Mouse (Mus musculus) thymus, postnatal 4 days (tissue): ENCODE measurements around the gene Sugt1.

ENCODE experiments used
- DNase-seq: peaks from one replicate; pipeline ENCODE4 v3.0.0; 2021

Gene Sugt1

GRCm38 (mm10) chr14:79587139-79587851 lies at the start of gene Sugt1:
Sugt1 (plus strand) TSS chr14:79587691.
- DNase-seq = peak; percentile 97

- no peak for DNase-seq
These were observed 49.6 kb upstream of the Sugt1 start for GRCm38 (mm10) chr14:79537921-79538320.

- no peak for DNase-seq
These were observed 45.9 kb upstream of the Sugt1 start for GRCm38 (mm10) chr14:79541606-79542005.

- DNase-seq = no peak
These were observed 38.1 kb upstream of the Sugt1 start for GRCm38 (mm10) chr14:79549343-79549742.

GRCm38 (mm10) chr14:79551929-79552328 lies 35.6 kb upstream of the Sugt1 start:
- DNase-seq = no peak

GRCm38 (mm10) chr14:79552854-79553253 lies 34.6 kb upstream of the Sugt1 start:
- no peak for DNase-seq

GRCm38 (mm10) chr14:79557796-79558195 lies 29.7 kb upstream of the Sugt1 start:
- DNase-seq = no peak

GRCm38 (mm10) chr14:79562745-79563144 lies 24.7 kb upstream of the Sugt1 start:
- peak; percentile 80 for DNase-seq

GRCm38 (mm10) chr14:79564784-79565183 lies 22.7 kb upstream of the Sugt1 start:
- DNase-seq = no peak

GRCm38 (mm10) chr14:79573482-79574191 lies 13.9 kb upstream of the Sugt1 start:
- DNase-seq = no peak

- no peak for DNase-seq
These were observed 13.1 kb upstream of the Sugt1 start for GRCm38 (mm10) chr14:79574361-79574760.

GRCm38 (mm10) chr14:79583526-79584245 lies 3.8 kb upstream of the Sugt1 start:
- no peak for DNase-seq

GRCm38 (mm10) chr14:79586499-79587138 lies 872 bp upstream of the Sugt1 start:
- no peak for DNase-seq

- DNase-seq = no peak
These were observed 350 bp downstream of the Sugt1 start for GRCm38 (mm10) chr14:79587852-79588229.

- DNase-seq = no peak
These were observed 1.1 kb downstream of the Sugt1 start for GRCm38 (mm10) chr14:79588534-79588951.

GRCm38 (mm10) chr14:79589401-79589800 lies 1.9 kb downstream of the Sugt1 start:
- DNase-seq = no peak

- DNase-seq = no peak
These were observed 3.4 kb downstream of the Sugt1 start for GRCm38 (mm10) chr14:79590916-79591315.

GRCm38 (mm10) chr14:79591611-79592010 lies 4.1 kb downstream of the Sugt1 start:
- DNase-seq = no peak

- DNase-seq = no peak
These were observed 6.6 kb downstream of the Sugt1 start for GRCm38 (mm10) chr14:79594069-79594468.

- no peak for DNase-seq
These were observed 9.1 kb downstream of the Sugt1 start for GRCm38 (mm10) chr14:79596602-79597001.

- no peak for DNase-seq
These were observed 18.4 kb downstream of the Sugt1 start for GRCm38 (mm10) chr14:79605881-79606280.

GRCm38 (mm10) chr14:79606392-79606791 lies 18.9 kb downstream of the Sugt1 start:
- no peak for DNase-seq

- DNase-seq = no peak
These were observed 19.4 kb downstream of the Sugt1 start for GRCm38 (mm10) chr14:79606867-79607266.
